Mouse (Mus musculus): ENCODE measurements around the gene Rgs2.

- no peak for TF ChIP-seq POLR2A (IDR thresholded peaks at IDR 0.05; ENCODE audit: insufficient read depth, low read depth, low read length)
- no peak for TF ChIP-seq CTCF (IDR thresholded peaks at IDR 0.05; ENCODE audit: insufficient read depth, low read depth, low read length)
Measured at GRCm38 (mm10) chr1:144000246-144000645, 3.7 kb downstream of the Rgs2 start.
